ENCODE assay signal across 8 mouse cellular contexts in the genomic region with DNA sequence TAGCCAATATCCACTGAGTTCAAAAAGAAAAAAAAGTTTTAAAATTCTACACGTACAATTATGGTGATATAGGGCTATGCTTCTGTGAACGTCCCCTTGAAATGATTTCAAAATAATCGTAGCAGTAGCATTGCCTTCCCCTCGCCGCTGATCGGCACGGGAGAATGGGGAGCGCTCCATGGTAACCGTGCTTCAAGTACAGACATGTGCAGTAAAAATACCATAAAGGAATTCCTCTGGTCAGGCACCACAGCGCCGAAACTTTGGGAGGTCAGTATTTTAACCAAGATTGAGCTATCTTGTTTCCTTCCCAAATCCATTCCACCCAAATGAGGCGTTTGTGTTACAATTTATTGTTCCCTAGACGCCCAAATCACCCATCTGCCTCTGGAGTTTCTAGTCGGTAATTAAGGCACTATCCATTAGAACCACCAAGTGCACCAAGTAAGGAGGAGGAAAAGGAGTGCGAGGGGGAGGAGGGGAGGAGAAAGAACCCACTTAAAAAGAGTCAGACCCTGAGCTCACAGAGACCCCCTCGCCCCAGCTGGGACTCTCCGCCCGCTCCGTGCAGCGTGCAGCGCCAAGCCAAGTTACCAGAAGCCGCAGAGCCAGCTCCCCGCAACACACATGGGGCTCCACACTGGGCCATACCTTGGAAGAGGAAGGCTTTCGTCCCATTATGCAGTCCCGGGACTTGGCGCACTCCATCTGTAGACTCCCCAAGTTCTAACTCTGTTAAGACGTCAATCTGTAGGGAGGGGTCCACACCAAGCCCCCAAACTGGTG. TPM values are rescaled to one million over a fixed set of nuclear protein-coding genes. Genes with fewer than 3 reads are reported as not detected.
A peak's percentile ranks its signal among the peaks of the same experiment; 100 is the strongest.
DNase-seq lines count a peak whose midpoint lies in the region; ATAC-seq and TF ChIP-seq lines count a peak whose summit lies in the region.

No protein-coding gene starts in this region.

- no peak for DNase-seq in heart, postnatal 25 days (ENCODE audit: low spot score)
- DNase-seq in cerebellum, adult 8-10 months, result peak; percentile 40
- peak; percentile 35 for DNase-seq in forelimb bud, embryonic 11.5 days (ENCODE audit: low read depth, low spot score)
- DNase-seq in spleen, postnatal 14 days (ENCODE audit: low spot score in 2 of 2), result no peak
- no peak for DNase-seq in B cell, adult 2 months
- no peak for DNase-seq in kidney, adult 2 months

- H3K4me2 ChIP-seq in heart, embryonic 13.5 days, result peak overlapping the region; percentile 95
- peak overlapping the region; percentile 86 for H3K4me2 ChIP-seq in midbrain, embryonic 15.5 days

- H3K27ac ChIP-seq in heart, embryonic 13.5 days (replicated peaks), result no peak overlapping the region
- peak overlapping the region; percentile 93 for H3K27ac ChIP-seq in midbrain, embryonic 15.5 days
- no peak overlapping the region for H3K27ac ChIP-seq in kidney, adult 2 months (ENCODE audit: insufficient read depth, low read depth, low read length)

- no peak for TF ChIP-seq POLR2A in kidney, adult 2 months (IDR thresholded peaks at IDR 0.05; ENCODE audit: low read depth, low read length)

- ATAC-seq in heart, embryonic 13.5 days (ENCODE audit: extremely low read depth, insufficient number of reproducible peaks, low FRiP score, low TSS enrichment), result no peak
- peak; percentile 43; the same call in 1 of the 2 replicates for ATAC-seq in midbrain, embryonic 15.5 days (replicated peaks)

- intact Hi-C loops in heart, postnatal 25 days (cut with DNase I), result no loop called here

- no peaks in the 10 kb centered on the region for H3K9me3 ChIP-seq in heart, embryonic 13.5 days
- H3K9me3 ChIP-seq in midbrain, embryonic 15.5 days, result no peaks in the 10 kb centered on the region

- H3K9ac ChIP-seq in heart, embryonic 13.5 days, result no peak overlapping the region
- H3K9ac ChIP-seq in midbrain, embryonic 15.5 days, result peak overlapping the region; percentile 81

- H3K27me3 ChIP-seq in heart, embryonic 13.5 days (replicated peaks), result peaks cover 66% of the 10 kb centered on the region
- no peaks in the 10 kb centered on the region for H3K27me3 ChIP-seq in midbrain, embryonic 15.5 days (replicated peaks)
- peaks cover 2% of the 10 kb centered on the region for H3K27me3 ChIP-seq in kidney, adult 2 months (replicated peaks; ENCODE audit: control insufficient read depth, insufficient read depth, low read length)

- no peaks in the 10 kb centered on the region for H3K36me3 ChIP-seq in heart, embryonic 13.5 days
- H3K36me3 ChIP-seq in midbrain, embryonic 15.5 days (replicated peaks), result no peaks in the 10 kb centered on the region
- H3K36me3 ChIP-seq in kidney, adult 2 months (ENCODE audit: control insufficient read depth, insufficient read depth, low read length), result no peaks in the 10 kb centered on the region

- H3K4me1 ChIP-seq in heart, embryonic 13.5 days, result peaks cover 16% of the 10 kb centered on the region
- H3K4me1 ChIP-seq in midbrain, embryonic 15.5 days, result peaks cover 13% of the 10 kb centered on the region
- H3K4me1 ChIP-seq in kidney, adult 2 months (ENCODE audit: control insufficient read depth, insufficient read depth, low read length), result no peaks in the 10 kb centered on the region

- no peak for TF ChIP-seq CTCF in kidney, adult 2 months (conservative IDR thresholded peaks at IDR 0.05; ENCODE audit: insufficient read depth, insufficient read length, low read depth, low read length)

- H3K4me3 ChIP-seq in heart, embryonic 13.5 days, result peak overlapping the region; percentile 58
- peak overlapping the region; percentile 61 for H3K4me3 ChIP-seq in midbrain, embryonic 15.5 days
- no peak overlapping the region for H3K4me3 ChIP-seq in kidney, adult 2 months (ENCODE audit: insufficient read depth, low read depth, low read length)

- 8% methylated on average over 27 of the region's 27 CpGs for WGBS in heart, embryonic 13.5 days
- WGBS in midbrain, embryonic 15.5 days, result under 1% methylated on average over 27 of the region's 27 CpGs
- WGBS in kidney, adult 2 months, result 4% methylated on average over 27 of the region's 27 CpGs

RNA-seq across cellular contexts. Expression of a gene that starts 1.5 kb away (rescaled TPM):
- 1.5 and 1.7 TPM in 2 replicates for polyA plus RNA-seq in heart, embryonic 13.5 days (2015; fragmentation: Nextera tagmentation; extraction: Ambion mirVana)
- total RNA-seq in heart, postnatal 25 days (2021), result not detected
- polyA plus RNA-seq in midbrain, embryonic 15.5 days (2015; fragmentation: Nextera tagmentation; extraction: Ambion mirVana), result 189 and 203 TPM in 2 replicates
- polyA plus RNA-seq in kidney, adult 2 months (2012; rRNA removed), result 0.14 TPM in 2 replicates

Comparison
In these comparisons a context has a peak if more than half of its experiments do, and no peak if none do; other contexts are left out.
1. DNase-seq: peak in cerebellum, adult 8-10 months (single experiment) and forelimb bud, embryonic 11.5 days (single experiment); none in heart, postnatal 25 days (single experiment), spleen, postnatal 14 days (0 of 2), B cell, adult 2 months (0 of 2) and kidney, adult 2 months (single experiment).
2. RNA of a gene that starts 1.5 kb away (polyA plus RNA-seq): 189 to 203 TPM in midbrain, embryonic 15.5 days; 1.5 to 1.7 TPM in heart, embryonic 13.5 days and 0.14 TPM in kidney, adult 2 months; every median in the first group is over 10 times any median in the second.